Mouse (Mus musculus) testis, adult 2 months (tissue): ENCODE data around the gene Zfp799. TPM values are rescaled to one million over a fixed set of nuclear protein-coding genes. Genes with fewer than 3 reads are reported as not detected.

Experiments used
- H3K27ac ChIP-seq: fragments of 200-500 bp; 2 replicates; pipeline ENCODE4 v1.5.1; 2012; ENCODE audit warnings: low read depth, low read length; ENCODE audit not compliant: control insufficient read depth, insufficient read depth
- H3K27me3 ChIP-seq: fragments of 200-500 bp; 2 replicates; pipeline ENCODE4 v1.6.1; 2012; ENCODE audit warnings: mild to moderate bottlenecking, low read length, moderate library complexity; ENCODE audit not compliant: control insufficient read depth, insufficient read depth
- H3K36me3 ChIP-seq: fragments of 200-500 bp; 2 replicates; pipeline ENCODE4 v1.6.1; 2012; ENCODE audit warnings: mild to moderate bottlenecking, low read length; ENCODE audit not compliant: control insufficient read depth, insufficient read depth
- H3K4me1 ChIP-seq: fragments of 200-500 bp; 2 replicates; pipeline ENCODE4 v1.6.1; 2012; ENCODE audit warnings: low read length; ENCODE audit not compliant: control insufficient read depth, insufficient read depth
- H3K4me3 ChIP-seq: fragments of 200-500 bp; 2 replicates; pipeline ENCODE4 v1.5.1; 2012; ENCODE audit warnings: low read depth, mild to moderate bottlenecking, low read length, moderate library complexity, mixed read lengths; ENCODE audit not compliant: control insufficient read depth
- CTCF ChIP-seq: fragments of 200-500 bp; IDR thresholded peaks from 2 replicates; pipeline ENCODE4 v1.5.1; 2012; ENCODE audit warnings: low read depth, mild to moderate bottlenecking, inconsistent platforms, low read length, moderate library complexity; ENCODE audit not compliant: control insufficient read depth, insufficient read depth, insufficient replicate concordance
- POLR2A ChIP-seq: fragments of 200-500 bp; IDR thresholded peaks from 2 replicates; pipeline ENCODE4 v1.6.1; 2012; ENCODE audit warnings: low read depth, mild to moderate bottlenecking, inconsistent platforms, low read length, moderate library complexity; ENCODE audit not compliant: control insufficient read depth
- polyA plus RNA-seq: library from polyadenylated mRNA; depleted of rRNA; stranded (reverse); fragments of >200 nt; gene quantifications from 2 replicates; pipeline ENCODE4 v1.2.3, GENCODE M21; 2012; rRNA removed

Gene Zfp799
- polyA plus RNA-seq, 1 experiment = 0.58 TPM

DNA sequence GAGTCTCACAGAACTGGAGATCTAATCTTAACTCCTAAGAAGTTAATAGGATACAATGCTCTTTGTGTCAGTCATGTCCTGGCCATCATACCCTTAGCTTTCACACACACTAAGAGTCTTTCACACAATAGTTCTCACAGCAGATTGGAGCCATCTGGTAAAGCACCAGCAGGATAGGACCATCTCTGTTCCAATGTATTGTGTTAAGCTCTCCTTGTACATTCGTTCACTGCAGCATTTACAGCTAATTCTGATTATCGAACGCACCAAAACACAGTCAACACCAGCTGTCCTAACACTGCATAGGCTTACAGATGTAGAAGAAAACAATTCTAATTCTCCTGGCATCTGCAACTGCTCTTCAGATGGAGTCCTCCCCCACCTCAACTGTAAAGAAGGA lies 52.5 kb downstream of the Zfp799 start:
- Histone ChIP-seq H3K36me3 (no peaks in the 10 kb centered on the region; the same call in 1 of the 2 replicates), H3K27ac (no peak overlapping the region), H3K4me3 (no peak overlapping the region), H3K4me1 (no peaks in the 10 kb centered on the region), H3K27me3 (no peaks in the 10 kb centered on the region)
- TF ChIP-seq POLR2A (no peak), CTCF (no peak)

DNA sequence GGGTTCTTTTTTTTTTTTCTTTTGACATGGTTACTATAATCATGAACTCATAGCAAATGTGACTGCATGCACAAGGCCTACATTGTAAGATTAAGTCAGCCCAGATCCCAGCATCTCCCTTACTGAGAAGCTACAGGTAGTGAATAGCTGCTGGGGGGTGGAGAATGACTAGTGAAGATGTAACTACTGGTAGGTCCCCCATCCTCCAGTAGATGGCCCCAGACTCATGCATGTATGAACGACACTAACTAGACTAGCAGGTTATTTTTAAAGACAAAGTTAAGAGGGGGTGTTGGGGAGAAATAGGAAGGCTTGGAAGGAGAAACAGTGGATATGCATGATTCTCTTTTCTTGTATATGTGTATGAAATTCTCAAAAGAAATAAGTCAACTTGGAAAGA lies 58.8 kb downstream of the Zfp799 start:
- Histone ChIP-seq H3K4me3 (no peak overlapping the region), H3K27me3 (no peaks in the 10 kb centered on the region), H3K36me3 (no peaks in the 10 kb centered on the region; the same call in 1 of the 2 replicates), H3K27ac (no peak overlapping the region), H3K4me1 (no peaks in the 10 kb centered on the region)
- no peak for TF ChIP-seq CTCF
- TF ChIP-seq POLR2A = no peak

DNA sequence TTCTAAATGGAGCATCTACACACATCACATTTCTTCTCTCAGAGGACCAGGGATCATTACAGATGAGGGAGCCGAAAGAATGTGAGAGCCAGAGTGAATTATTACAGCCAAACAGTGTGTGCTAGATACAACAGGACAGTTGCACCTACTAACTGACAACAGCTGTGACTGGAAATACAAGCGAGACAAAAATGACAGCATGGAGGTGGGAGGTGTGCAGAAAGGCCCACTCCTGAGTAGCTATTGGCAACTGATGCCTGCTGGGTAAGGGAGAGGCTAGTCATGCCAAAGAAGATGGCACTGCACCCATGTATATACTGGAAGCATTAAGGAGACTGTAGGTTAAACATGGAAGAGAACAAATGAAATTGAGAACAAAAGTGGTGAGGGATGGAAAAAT lies 63.6 kb downstream of the Zfp799 start:
- H3K27me3 ChIP-seq = no peaks in the 10 kb centered on the region
- no peaks in the 10 kb centered on the region for H3K36me3 ChIP-seq
- no peaks in the 10 kb centered on the region for H3K4me1 ChIP-seq
- no peak overlapping the region for H3K4me3 ChIP-seq
- TF ChIP-seq CTCF (no peak), POLR2A (no peak)
- H3K27ac ChIP-seq = no peak overlapping the region

Other genes with a start within 250 kb of the Zfp799 start
- 1.9 and 2.2 TPM in 2 replicates for gene Cyp4f37, start 209.0 kb downstream of the Zfp799 start, polyA plus RNA-seq
- gene Cyp4f40, start 171.4 kb downstream of the Zfp799 start, polyA plus RNA-seq = 0.72 and 1.0 TPM in 2 replicates
- 1.2 and 1.6 TPM in 2 replicates for gene Cyp4f15, start 144.6 kb downstream of the Zfp799 start, polyA plus RNA-seq
- gene Zfp871, start 42.0 kb downstream of the Zfp799 start, polyA plus RNA-seq = 1.5 and 2.0 TPM in 2 replicates
- gene Zfp811, start 20.3 kb downstream of the Zfp799 start, polyA plus RNA-seq = 0.05 and 0.10 TPM in 2 replicates
- gene Zfp870, start 61.4 kb upstream of the Zfp799 start, polyA plus RNA-seq = 0.30 TPM in 2 replicates
- gene Cyp4f14, start 87.1 kb upstream of the Zfp799 start, polyA plus RNA-seq = 0.77 and 1.1 TPM in 2 replicates
- 7.8 and 8.0 TPM in 2 replicates for gene Cyp4f13, start 117.1 kb upstream of the Zfp799 start, polyA plus RNA-seq
- gene Zfp472, start 135.6 kb upstream of the Zfp799 start, polyA plus RNA-seq = 0.64 TPM in 2 replicates
- 1.1 and 1.3 TPM in 2 replicates for gene Zfp952, start 162.9 kb upstream of the Zfp799 start, polyA plus RNA-seq
- gene Zfp763, start 203.1 kb upstream of the Zfp799 start, polyA plus RNA-seq = 0.90 and 1.8 TPM in 2 replicates
- 5.4 and 7.0 TPM in 2 replicates for gene 4921501E09Rik, start 237.8 kb upstream of the Zfp799 start, polyA plus RNA-seq